Mouse (Mus musculus): ENCODE measurements around the gene Grb14.

Grb14 gene

GRCm38 (mm10) chr2:65005044-65005443 lies 19.7 kb downstream of the Grb14 start:
- DNase-seq (ENCODE audit: low read depth, low spot score), result no peak
- Histone ChIP-seq H3K36me3 (ENCODE audit: control insufficient read depth, insufficient read depth, low read length, poor library complexity, severe bottlenecking) (no peaks in the 10 kb centered on the region), H3K27me3 (ENCODE audit: control insufficient read depth, insufficient read depth, low read length, poor library complexity, severe bottlenecking) (peaks cover 2% of the 10 kb centered on the region; the same call in 1 of the 2 replicates)

- H3K36me3 ChIP-seq (ENCODE audit: control insufficient read depth, insufficient read depth, low read length, poor library complexity, severe bottlenecking), result no peaks in the 10 kb centered on the region
- no peak for DNase-seq (ENCODE audit: low read depth, low spot score)
- peaks cover 2% of the 10 kb centered on the region; the same call in 1 of the 2 replicates for H3K27me3 ChIP-seq (ENCODE audit: control insufficient read depth, insufficient read depth, low read length, poor library complexity, severe bottlenecking)
Observed at GRCm38 (mm10) chr2:65003433-65003832, 21.4 kb downstream of the Grb14 start.

- peaks cover 2% of the 10 kb centered on the region; the same call in 1 of the 2 replicates for H3K27me3 ChIP-seq (ENCODE audit: control insufficient read depth, insufficient read depth, low read length, poor library complexity, severe bottlenecking)
- H3K36me3 ChIP-seq (ENCODE audit: control insufficient read depth, insufficient read depth, low read length, poor library complexity, severe bottlenecking), result no peaks in the 10 kb centered on the region
- DNase-seq (ENCODE audit: low read depth, low spot score), result no peak
Observed at GRCm38 (mm10) chr2:65002631-65003030, 22.2 kb downstream of the Grb14 start.

GRCm38 (mm10) chr2:64995048-64995447 lies 29.7 kb downstream of the Grb14 start:
- Histone ChIP-seq H3K27me3 (ENCODE audit: control insufficient read depth, insufficient read depth, low read length, poor library complexity, severe bottlenecking) (no peaks in the 10 kb centered on the region; the same call in 1 of the 2 replicates), H3K36me3 (ENCODE audit: control insufficient read depth, insufficient read depth, low read length, poor library complexity, severe bottlenecking) (no peaks in the 10 kb centered on the region)
- no peak for DNase-seq (ENCODE audit: low read depth, low spot score)

- no peaks in the 10 kb centered on the region for H3K36me3 ChIP-seq (ENCODE audit: control insufficient read depth, insufficient read depth, low read length, poor library complexity, severe bottlenecking)
- H3K27me3 ChIP-seq (ENCODE audit: control insufficient read depth, insufficient read depth, low read length, poor library complexity, severe bottlenecking), result no peaks in the 10 kb centered on the region
- DNase-seq (ENCODE audit: low read depth, low spot score), result no peak
Observed at GRCm38 (mm10) chr2:64989426-64990187, 35.2 kb downstream of the Grb14 start.

GRCm38 (mm10) chr2:64987782-64988181 lies 37.0 kb downstream of the Grb14 start:
- H3K36me3 ChIP-seq (ENCODE audit: control insufficient read depth, insufficient read depth, low read length, poor library complexity, severe bottlenecking), result no peaks in the 10 kb centered on the region
- DNase-seq (ENCODE audit: low read depth, low spot score), result no peak
- no peaks in the 10 kb centered on the region for H3K27me3 ChIP-seq (ENCODE audit: control insufficient read depth, insufficient read depth, low read length, poor library complexity, severe bottlenecking)

GRCm38 (mm10) chr2:64975546-64975945 lies 49.2 kb downstream of the Grb14 start:
- no peaks in the 10 kb centered on the region for H3K27me3 ChIP-seq (ENCODE audit: control insufficient read depth, insufficient read depth, low read length, poor library complexity, severe bottlenecking)
- H3K36me3 ChIP-seq (ENCODE audit: control insufficient read depth, insufficient read depth, low read length, poor library complexity, severe bottlenecking), result no peaks in the 10 kb centered on the region
- DNase-seq (ENCODE audit: low read depth, low spot score), result no peak

- no peak for DNase-seq (ENCODE audit: low read depth, low spot score)
- no peaks in the 10 kb centered on the region for H3K36me3 ChIP-seq (ENCODE audit: control insufficient read depth, insufficient read depth, low read length, poor library complexity, severe bottlenecking)
- no peaks in the 10 kb centered on the region for H3K27me3 ChIP-seq (ENCODE audit: control insufficient read depth, insufficient read depth, low read length, poor library complexity, severe bottlenecking)
Observed at GRCm38 (mm10) chr2:64974549-64974948, 50.2 kb downstream of the Grb14 start.

- Histone ChIP-seq H3K36me3 (ENCODE audit: control insufficient read depth, insufficient read depth, low read length, poor library complexity, severe bottlenecking) (no peaks in the 10 kb centered on the region), H3K27me3 (ENCODE audit: control insufficient read depth, insufficient read depth, low read length, poor library complexity, severe bottlenecking) (no peaks in the 10 kb centered on the region)
- DNase-seq (ENCODE audit: low read depth, low spot score), result no peak
Observed at GRCm38 (mm10) chr2:64973819-64974441, 50.9 kb downstream of the Grb14 start.

- no peak for DNase-seq (ENCODE audit: low read depth, low spot score)
- Histone ChIP-seq H3K27me3 (ENCODE audit: control insufficient read depth, insufficient read depth, low read length, poor library complexity, severe bottlenecking) (no peaks in the 10 kb centered on the region), H3K36me3 (ENCODE audit: control insufficient read depth, insufficient read depth, low read length, poor library complexity, severe bottlenecking) (no peaks in the 10 kb centered on the region)
Observed at GRCm38 (mm10) chr2:64973125-64973524, 51.7 kb downstream of the Grb14 start.

- no peaks in the 10 kb centered on the region for H3K27me3 ChIP-seq (ENCODE audit: control insufficient read depth, insufficient read depth, low read length, poor library complexity, severe bottlenecking)
- DNase-seq (ENCODE audit: low read depth, low spot score), result no peak
- no peaks in the 10 kb centered on the region for H3K36me3 ChIP-seq (ENCODE audit: control insufficient read depth, insufficient read depth, low read length, poor library complexity, severe bottlenecking)
Observed at GRCm38 (mm10) chr2:64971828-64972227, 53.0 kb downstream of the Grb14 start.

- Histone ChIP-seq H3K27me3 (ENCODE audit: control insufficient read depth, insufficient read depth, low read length, poor library complexity, severe bottlenecking) (no peaks in the 10 kb centered on the region), H3K36me3 (ENCODE audit: control insufficient read depth, insufficient read depth, low read length, poor library complexity, severe bottlenecking) (no peaks in the 10 kb centered on the region)
- no peak for DNase-seq (ENCODE audit: low read depth, low spot score)
Observed at GRCm38 (mm10) chr2:64970992-64971391, 53.8 kb downstream of the Grb14 start.

- Histone ChIP-seq H3K36me3 (ENCODE audit: control insufficient read depth, insufficient read depth, low read length, poor library complexity, severe bottlenecking) (no peaks in the 10 kb centered on the region), H3K27me3 (ENCODE audit: control insufficient read depth, insufficient read depth, low read length, poor library complexity, severe bottlenecking) (no peaks in the 10 kb centered on the region)
- no peak for DNase-seq (ENCODE audit: low read depth, low spot score)
Observed at GRCm38 (mm10) chr2:64966893-64967444, 57.8 kb downstream of the Grb14 start.

- H3K27me3 ChIP-seq (ENCODE audit: control insufficient read depth, insufficient read depth, low read length, poor library complexity, severe bottlenecking), result no peaks in the 10 kb centered on the region
- DNase-seq (ENCODE audit: low read depth, low spot score), result no peak
Observed at GRCm38 (mm10) chr2:64966323-64966722, 58.5 kb downstream of the Grb14 start.

GRCm38 (mm10) chr2:64965227-64965864 lies 59.4 kb downstream of the Grb14 start:
- no peaks in the 10 kb centered on the region for H3K27me3 ChIP-seq (ENCODE audit: control insufficient read depth, insufficient read depth, low read length, poor library complexity, severe bottlenecking)
- DNase-seq (ENCODE audit: low read depth, low spot score), result peak; percentile 13
- no peaks in the 10 kb centered on the region for H3K36me3 ChIP-seq (ENCODE audit: control insufficient read depth, insufficient read depth, low read length, poor library complexity, severe bottlenecking)

More at GRCm38 (mm10) chr2:64966323-64966722, 58.5 kb downstream of the Grb14 start:
- H3K36me3 ChIP-seq (ENCODE audit: control insufficient read depth, insufficient read depth, low read length, poor library complexity, severe bottlenecking), result no peaks in the 10 kb centered on the region
